Mouse (Mus musculus) adrenal gland, adult 18-20 months (tissue): Measurements from ENCODE around the gene Slc6a11. TPM values are rescaled to one million over a fixed set of nuclear protein-coding genes. Genes with fewer than 3 reads are reported as not detected.

Source experiments
- DNase-seq, 2 experiments: peaks; one replicate each; pipeline ENCODE4 v3.0.0; 2021 to 2022; ENCODE audit warnings: low spot score in 2 of 2
- total RNA-seq, 2 experiments: library from RNA; stranded (reverse); gene quantifications; 1 replicate in 1 of 2; 2 replicates in 1 of 2; pipeline ENCODE4 v1.2.3; 2021

The Slc6a11 gene
- total RNA-seq, 2 experiments from 2014 or later, result 0.13 TPM; not detected in 1

GRCm38 (mm10) chr6:114174398-114175140 is 43.5 kb downstream of the Slc6a11 start:
- no peak for DNase-seq

GRCm38 (mm10) chr6:114178141-114178540 is 47.1 kb downstream of the Slc6a11 start:
- no peak for DNase-seq

DNA sequence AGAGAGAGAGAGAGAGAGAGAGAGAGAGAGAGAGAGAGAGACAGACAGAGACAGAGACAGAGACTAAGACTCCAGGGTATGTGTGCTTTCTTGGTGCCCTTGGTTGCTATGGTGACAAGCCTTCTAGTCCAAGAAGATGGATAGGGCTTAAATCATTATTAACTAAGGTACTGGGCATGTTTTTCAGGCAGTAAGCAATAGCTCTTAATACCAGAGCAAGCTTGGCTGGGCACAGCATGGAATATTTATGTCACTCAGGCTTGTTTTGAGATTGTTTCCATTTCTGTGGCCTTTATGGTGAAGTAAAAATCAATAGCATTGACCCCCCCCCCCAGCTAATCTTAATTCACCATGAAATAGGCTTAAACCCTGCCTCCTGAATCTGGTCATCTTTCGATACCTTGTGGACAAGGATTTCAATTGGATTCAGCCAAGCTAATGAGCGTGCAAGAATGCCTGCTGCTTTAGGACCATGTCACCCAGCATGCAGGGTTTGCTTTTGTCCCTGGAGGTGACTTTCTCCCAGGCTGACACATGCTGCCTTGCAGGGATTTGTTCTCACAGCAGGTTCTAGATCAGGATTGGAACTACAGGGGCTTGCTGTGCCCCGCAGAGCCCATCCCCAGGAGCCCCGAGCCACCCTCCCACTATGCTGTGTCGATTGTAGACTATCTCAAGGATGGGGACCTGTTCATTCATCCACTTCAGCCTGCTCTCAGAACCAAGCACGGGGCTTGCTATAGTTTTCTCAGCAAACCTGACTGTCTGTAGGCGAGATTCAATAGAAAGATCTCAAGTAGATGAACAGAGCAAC is 51.5 kb downstream of the Slc6a11 start:
- no peak for DNase-seq

- no peak for DNase-seq
Measured at GRCm38 (mm10) chr6:114187121-114187520, 56.1 kb downstream of the Slc6a11 start.

- no peak for DNase-seq
Measured at GRCm38 (mm10) chr6:114188869-114189268, 57.8 kb downstream of the Slc6a11 start.

GRCm38 (mm10) chr6:114195998-114196397 is 65.0 kb downstream of the Slc6a11 start:
- no peak for DNase-seq

GRCm38 (mm10) chr6:114199200-114199845 is 68.3 kb downstream of the Slc6a11 start:
- DNase-seq, result no peak

DNA sequence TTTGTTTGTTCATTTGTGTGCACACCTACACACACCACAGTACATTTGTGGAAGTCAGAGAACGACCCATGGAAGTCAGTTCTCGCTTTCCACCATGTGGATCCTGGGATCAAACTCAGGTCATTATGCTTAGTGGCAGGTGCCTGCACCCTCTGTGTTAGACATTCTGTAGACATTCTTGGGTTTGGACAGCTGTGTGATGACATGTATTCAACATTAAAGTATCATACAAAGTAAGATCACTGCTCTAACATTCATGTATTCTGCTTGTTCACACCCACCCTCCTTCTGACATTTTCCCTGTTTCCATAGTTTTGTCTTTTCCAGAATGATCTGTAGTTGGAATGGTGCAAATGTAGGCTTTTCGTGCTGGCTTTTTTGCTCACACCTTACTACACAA is 73.5 kb downstream of the Slc6a11 start:
- no peak for DNase-seq

DNA sequence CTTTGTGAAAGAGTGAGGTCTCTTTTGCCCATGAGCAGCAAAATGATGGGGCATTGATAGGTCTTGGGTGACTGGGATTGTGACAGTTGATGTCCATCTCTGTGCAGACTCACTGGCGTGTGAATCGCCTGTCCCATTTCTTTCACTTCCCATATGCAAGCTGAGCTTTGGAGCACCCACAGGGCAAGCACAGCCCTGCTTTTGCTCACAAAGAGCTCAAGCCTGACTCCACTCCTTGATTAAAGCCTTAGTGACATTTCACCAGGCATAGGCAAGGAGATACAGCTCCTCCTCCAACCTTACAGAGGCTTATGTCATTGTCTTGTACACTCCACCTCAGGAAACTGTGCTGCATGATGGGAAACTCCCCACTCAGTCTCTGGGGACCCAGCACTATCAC is 77.3 kb downstream of the Slc6a11 start:
- no peak for DNase-seq

DNA sequence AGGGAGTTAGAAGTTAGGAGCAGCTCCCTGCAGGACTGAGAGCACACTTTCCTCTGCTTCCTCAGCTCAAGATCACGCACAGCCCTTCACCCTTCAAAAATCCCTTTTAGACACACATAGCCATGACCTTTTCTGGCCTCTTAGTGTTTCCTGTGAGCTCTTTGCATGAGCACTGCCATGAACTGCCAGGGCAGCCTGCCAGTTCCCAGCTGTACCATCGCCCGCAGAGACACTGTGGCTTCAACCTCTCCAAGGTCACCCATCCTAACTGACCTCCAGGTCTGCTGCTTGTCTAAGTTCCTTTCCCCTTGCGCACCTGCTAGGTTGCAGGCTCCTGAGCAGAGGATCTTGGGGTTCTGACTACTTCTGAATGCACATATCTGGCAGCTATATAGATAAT is 83.4 kb downstream of the Slc6a11 start:
- peak in 1 of 2 experiments; percentile 3 for DNase-seq

DNA sequence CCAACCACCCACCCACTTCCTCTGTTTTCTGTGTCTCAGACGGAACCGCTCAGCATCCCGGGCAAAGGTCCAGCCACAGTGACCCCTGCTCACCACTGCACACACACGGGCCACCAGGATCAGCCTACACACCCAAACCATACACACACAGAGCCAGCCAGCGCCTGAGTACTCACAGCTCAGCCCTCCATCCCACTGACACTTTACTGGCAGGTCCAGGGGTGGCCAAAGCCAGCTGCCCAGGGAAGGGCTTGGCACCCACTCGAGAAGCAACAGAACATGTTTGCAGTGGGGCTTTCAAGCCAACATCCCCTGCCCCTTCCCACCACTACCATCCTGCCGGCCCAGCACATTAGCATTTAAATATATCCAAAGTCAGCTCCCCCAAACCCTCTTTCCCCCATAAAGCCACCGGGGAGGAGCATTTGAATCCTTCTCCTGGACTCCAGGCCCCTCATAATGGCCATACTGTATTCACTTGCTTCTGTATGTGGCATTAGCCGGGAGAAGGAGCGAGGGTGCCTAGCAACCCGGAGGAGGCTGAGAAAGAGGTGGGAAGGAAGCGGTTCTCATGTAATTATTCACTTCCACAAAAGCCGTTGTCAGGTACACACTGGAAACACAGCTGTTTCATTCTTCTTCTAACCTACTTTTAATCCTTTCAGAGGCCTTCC is 85.8 kb downstream of the Slc6a11 start:
- DNase-seq, result no peak

- DNase-seq, result no peak
Measured at GRCm38 (mm10) chr6:114224399-114224798, 93.4 kb downstream of the Slc6a11 start.

DNA sequence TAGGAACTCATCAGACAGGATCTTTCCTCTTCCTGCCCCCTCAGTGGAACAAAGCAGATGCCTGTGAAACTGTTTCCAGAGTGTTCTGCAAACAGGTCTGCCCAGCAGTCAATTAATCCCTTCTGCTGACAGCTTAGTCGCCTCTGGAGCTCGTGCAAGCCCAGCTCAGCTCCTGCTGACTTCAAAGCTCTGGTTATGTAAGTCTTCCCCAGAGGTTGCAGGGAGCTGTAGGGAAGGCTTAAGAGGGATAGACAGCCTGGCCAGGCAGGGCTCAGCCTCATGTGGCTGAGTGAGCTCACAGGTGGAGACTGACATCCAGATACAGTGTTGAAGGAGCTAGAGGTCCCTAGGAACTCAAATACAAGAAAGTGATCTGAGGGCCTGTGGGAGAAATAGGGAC is 96.3 kb downstream of the Slc6a11 start:
- no peak for DNase-seq

GRCm38 (mm10) chr6:114228196-114228595 is 97.2 kb downstream of the Slc6a11 start:
- DNase-seq, result no peak

- no peak for DNase-seq
Measured at GRCm38 (mm10) chr6:114238892-114239644, 108.0 kb downstream of the Slc6a11 start.

- DNase-seq, result no peak
Measured at GRCm38 (mm10) chr6:114245665-114246064, 114.6 kb downstream of the Slc6a11 start.

DNA sequence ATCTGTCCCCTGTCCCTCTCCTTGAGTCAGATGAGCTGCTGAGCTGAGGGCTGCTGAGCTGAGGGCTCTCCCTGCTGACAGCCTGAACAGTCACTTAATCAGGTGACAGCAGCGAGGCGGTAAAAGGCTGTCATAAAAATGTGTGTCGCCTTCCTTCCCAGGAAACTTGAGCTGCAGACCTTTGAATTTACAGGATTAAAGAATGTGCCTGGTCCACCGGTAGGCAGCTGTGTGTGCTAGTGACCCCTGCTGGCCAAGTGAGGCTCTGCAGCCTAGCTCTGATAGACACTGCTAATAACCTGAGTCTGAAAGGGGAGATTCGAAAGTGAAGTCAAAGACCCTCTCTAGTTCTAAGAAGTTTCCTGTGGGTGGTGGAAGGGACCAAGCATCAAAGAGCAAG is 119.3 kb downstream of the Slc6a11 start:
- DNase-seq, result peak; percentile 70 to 73

GRCm38 (mm10) chr6:114254927-114255326 is 123.9 kb downstream of the Slc6a11 start:
- DNase-seq, result no peak

DNA sequence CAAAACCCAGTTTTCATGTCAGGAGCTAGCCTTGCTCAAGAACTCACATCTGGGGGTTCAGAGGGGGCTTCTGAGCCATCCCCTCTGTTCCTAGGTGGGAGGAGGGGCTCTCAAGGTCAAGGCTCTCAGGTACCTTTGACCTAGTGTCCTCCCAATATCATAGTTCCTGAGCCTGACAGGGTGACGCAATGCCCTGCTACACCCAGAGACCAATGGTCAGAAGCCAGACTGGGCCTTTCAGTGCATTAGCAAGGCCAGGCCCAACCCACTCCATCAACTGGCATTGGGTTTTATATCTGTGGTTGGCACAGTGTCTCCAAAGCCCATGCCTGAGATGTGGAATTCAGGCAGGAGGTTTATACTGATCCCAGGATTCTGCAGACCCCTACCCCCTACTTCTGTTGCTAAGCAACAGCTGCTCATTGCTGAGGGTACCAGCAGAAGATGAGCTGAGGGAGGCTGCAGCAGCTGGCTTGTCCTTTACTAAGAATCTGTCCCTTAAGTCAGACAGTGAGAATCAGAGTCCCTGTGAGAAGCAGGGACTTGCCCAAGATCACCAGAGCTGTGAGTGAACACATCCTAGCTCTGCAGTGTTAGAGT is 126.8 kb downstream of the Slc6a11 start:
- DNase-seq, result no peak

- DNase-seq, result no peak
Measured at GRCm38 (mm10) chr6:114258661-114259193, 127.7 kb downstream of the Slc6a11 start.
